Mouse (Mus musculus) adrenal gland, adult 8-10 months (tissue): ENCODE data around the gene Kbtbd2. TPM values are rescaled to one million over a fixed set of nuclear protein-coding genes. Genes with fewer than 3 reads are reported as not detected.
A peak's percentile ranks its signal among the peaks of the same experiment; 100 is the strongest.

Experiments used
- DNase-seq: peaks from one replicate; pipeline ENCODE4 v3.0.0; 2022
- total RNA-seq, 4 experiments: library from RNA; stranded (reverse); gene quantifications; 2 replicates each; pipeline ENCODE4 v1.2.4; 2022

Kbtbd2 gene
- total RNA-seq, result 10 to 100 TPM; 31.8 to 37.0 (median 33.8) TPM

GRCm38 (mm10) chr6:56797311-56798151 is at the start of gene Kbtbd2:
Gene Kbtbd2, minus strand, starts transcription at chr6:56797813.
- peak; percentile 95 for DNase-seq

- DNase-seq, result no peak
Measured at GRCm38 (mm10) chr6:56844365-56844764, 46.8 kb upstream of the Kbtbd2 start.

DNA sequence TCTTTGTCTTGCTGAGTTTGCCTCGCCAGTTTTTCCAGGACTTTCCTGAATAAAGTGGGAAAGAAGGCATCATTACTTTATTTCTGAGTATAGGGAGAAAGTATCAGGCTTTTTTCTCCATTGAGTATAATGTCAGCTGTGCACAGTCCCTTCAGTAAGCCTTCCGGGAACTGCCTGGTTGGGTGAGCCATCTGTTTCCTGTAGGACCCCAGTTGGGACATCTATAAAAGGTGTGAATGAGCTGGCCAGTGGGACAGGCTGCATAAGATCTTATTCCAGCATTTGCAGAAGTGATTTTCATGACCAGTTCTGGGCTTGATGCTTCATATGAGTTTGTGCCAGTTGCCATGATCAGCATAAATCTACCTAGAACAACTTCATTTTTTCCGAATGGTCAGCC is 45.6 kb upstream of the Kbtbd2 start:
- no peak for DNase-seq

- DNase-seq, result no peak
Measured at GRCm38 (mm10) chr6:56837621-56838020, 40.0 kb upstream of the Kbtbd2 start.

DNA sequence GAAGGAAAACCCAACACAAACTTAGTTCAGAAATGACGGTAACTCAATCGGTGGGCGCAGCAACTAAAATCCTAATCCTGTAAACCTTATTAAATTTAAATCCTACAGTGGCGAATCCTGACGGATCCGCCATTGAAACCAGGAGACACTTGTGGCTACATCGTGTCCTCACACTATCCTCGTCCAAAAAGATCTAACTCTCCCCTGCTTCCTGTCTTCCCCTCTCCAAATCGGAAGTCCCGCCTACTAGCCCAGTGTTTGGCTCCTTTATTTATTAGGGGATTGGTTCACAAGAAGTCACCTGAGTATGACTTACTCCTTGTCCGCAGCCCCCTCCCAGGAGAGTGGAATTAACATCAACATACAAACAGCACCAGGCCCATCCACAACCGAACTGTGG is 39.6 kb upstream of the Kbtbd2 start:
- DNase-seq, result no peak

DNA sequence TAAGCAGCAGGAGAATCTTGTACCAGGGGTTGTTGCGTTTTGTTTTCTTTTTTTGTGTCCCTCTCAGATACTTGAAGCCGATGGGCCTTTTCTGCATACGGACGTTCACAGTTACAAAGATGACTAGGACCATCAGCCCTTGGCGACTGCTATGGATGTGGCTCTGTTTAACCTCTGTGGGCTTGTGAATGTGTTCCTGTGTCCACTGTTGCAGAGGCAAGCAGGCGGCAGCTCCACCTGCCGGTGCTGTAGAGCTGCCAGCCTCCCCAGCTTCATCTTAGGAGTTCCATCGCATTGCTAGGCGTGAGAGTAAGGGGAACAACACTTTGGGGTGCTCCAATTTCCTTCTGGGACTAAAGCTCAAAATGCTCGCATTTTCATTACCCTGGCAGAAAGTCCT is 37.9 kb upstream of the Kbtbd2 start:
- DNase-seq, result no peak

GRCm38 (mm10) chr6:56834769-56835168 is 37.2 kb upstream of the Kbtbd2 start:
- no peak for DNase-seq

- no peak for DNase-seq
Measured at GRCm38 (mm10) chr6:56832830-56833229, 35.2 kb upstream of the Kbtbd2 start.

GRCm38 (mm10) chr6:56832407-56832796 is 34.8 kb upstream of the Kbtbd2 start:
- DNase-seq, result peak; percentile 7

GRCm38 (mm10) chr6:56831697-56832406 is 34.2 kb upstream of the Kbtbd2 start, which contains the start of gene Fkbp9:
Gene Fkbp9, plus strand, starts transcription at chr6:56832059.
- peak; percentile 82 for DNase-seq

DNA sequence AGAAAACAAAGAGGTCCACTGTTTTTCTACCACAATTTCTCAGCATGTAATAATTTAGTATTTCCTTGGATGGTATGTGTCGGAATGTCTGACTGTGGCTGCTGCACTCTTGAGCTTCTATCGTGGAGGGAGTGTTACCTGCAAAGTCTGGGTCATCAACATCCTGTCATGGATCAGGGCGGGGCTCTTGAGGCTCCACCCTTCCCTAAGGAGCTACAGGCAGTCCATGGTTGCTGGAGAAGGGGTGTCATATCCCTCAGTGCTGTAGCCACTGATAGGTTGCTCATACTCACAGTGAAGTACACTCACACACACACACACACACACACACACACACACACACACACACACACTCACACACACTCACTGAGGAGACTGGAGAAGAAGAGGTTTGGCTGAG is 28.0 kb upstream of the Kbtbd2 start:
- no peak for DNase-seq

- no peak for DNase-seq
Measured at GRCm38 (mm10) chr6:56819124-56819487, 21.5 kb upstream of the Kbtbd2 start.

- no peak for DNase-seq
Measured at GRCm38 (mm10) chr6:56818436-56819123, 21.0 kb upstream of the Kbtbd2 start.

GRCm38 (mm10) chr6:56813332-56813731 is 15.7 kb upstream of the Kbtbd2 start:
- no peak for DNase-seq

- peak; percentile 15 for DNase-seq
Measured at GRCm38 (mm10) chr6:56808656-56809055, 11.0 kb upstream of the Kbtbd2 start.

DNA sequence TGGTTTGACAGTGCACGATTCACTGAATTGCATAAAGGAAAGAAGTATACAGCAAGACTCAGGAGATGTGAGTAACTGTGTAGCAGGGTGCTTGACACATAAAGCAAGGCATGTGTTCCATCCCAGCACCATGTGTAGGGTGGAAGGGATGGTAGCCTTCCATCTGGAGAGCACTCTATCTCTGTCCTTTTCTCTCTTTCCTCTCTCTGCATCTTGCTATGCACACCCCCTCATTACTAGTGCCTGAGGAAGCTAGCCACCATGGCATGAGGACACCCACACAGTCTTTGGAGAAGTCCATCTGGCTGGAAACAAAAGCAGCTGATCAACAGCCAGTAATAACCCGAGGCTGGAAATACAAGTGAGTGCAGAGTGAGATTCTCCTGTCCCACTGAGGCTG is 8.6 kb upstream of the Kbtbd2 start:
- no peak for DNase-seq

GRCm38 (mm10) chr6:56805026-56805425 is 7.4 kb upstream of the Kbtbd2 start:
- no peak for DNase-seq

GRCm38 (mm10) chr6:56798152-56798465 is 496 bp upstream of the Kbtbd2 start:
- DNase-seq, result no peak

GRCm38 (mm10) chr6:56796668-56797141 is 908 bp downstream of the Kbtbd2 start:
- no peak for DNase-seq

DNA sequence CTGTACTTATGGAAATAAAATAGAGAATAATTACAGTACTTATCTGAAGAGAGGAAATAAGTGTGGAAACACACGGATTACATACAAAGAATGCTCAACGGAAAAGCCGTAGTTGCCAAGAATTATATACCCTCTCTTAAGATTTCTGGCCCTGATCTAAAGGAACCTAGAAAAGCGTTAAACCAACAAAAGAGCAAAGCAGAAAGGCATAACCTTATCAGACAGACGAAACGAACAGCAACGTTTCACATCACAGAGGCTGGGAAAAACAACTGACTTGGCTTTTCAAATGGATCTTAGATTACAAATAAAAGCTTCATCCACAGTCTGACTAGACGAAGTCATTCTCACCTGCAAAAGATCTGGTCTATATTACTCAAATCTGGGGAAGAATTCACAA is 1.4 kb downstream of the Kbtbd2 start:
- no peak for DNase-seq

- DNase-seq, result no peak
Measured at GRCm38 (mm10) chr6:56794834-56795233, 2.8 kb downstream of the Kbtbd2 start.

DNA sequence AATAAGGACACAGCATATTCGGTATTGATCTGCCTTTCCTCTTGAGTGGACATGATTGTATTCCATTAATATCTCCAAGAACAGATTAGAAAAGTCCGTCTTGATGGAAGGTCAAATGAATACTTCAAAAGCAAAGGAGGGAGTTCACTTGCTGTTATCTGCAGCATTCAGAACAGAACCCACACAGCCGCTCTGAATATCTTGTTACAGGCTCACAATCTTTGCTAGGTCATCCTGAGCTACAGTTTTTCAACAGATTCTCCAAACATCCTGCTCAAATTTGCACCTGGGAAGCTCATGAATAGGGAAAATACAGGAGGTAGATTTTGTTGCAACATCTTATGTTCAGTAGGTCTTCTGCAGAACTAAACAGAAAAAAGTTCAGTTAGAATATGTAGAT is 8.3 kb downstream of the Kbtbd2 start:
- no peak for DNase-seq

DNA sequence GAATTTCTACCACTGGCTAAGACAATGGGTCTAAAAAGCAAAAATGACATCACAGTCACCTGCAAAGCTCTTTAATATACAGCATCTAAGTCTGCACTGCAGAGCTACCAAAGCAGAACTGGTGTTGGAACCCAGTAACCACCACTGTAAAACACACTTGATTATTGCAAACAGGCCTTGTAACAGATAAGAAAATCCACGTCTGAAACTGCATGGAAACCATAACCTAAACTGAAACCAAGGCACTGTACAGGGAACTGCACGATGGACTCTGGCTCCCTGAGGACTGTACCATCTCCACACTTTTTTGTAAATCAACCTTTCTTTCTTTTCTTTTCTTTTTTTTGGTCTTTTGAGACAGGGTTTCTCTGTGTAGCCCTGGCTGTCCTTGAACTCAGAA is 9.9 kb downstream of the Kbtbd2 start:
- DNase-seq, result no peak
